Comparison of ENCODE assay signal across 9 mouse cellular contexts in the genomic region with DNA sequence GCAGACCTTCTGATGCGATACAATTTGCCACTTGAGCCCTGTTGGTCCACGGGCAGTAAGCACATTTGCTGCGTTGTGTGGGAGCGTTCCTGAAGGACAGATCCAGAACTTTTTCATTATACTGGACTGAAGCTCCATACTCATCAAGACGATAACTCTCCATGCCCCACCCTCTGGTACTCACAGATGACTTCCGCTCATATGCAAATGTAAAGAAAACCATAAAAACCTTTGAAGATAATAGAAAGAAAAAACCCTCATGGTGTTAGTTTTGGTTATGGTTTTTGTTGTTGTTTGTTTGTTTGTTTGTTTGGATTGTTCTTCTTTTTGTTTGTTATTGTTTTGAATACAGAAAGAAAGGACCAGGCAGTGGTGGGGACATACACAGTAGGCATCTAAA.
DNase-seq lines count a peak whose midpoint lies in the region; ATAC-seq and TF ChIP-seq lines count a peak whose summit lies in the region.
"Had no signal": no experiment of that assay in that cellular context is flagged by ENCODE, and none has a peak within 500 bp of the region (broad histone marks: within the 10 kb centered on the region; RNA-seq: fewer than 3 reads in every experiment).

No protein-coding gene starts in this region.

- TF ChIP-seq CTCF in kidney, adult 2 months (conservative IDR thresholded peaks at IDR 0.05; ENCODE audit: insufficient read depth, insufficient read length, low read depth, low read length), result no peak

- TF ChIP-seq POLR2A in kidney, adult 2 months (IDR thresholded peaks at IDR 0.05; ENCODE audit: low read depth, low read length), result no peak

- no peak overlapping the region for H3K9ac ChIP-seq in kidney, embryonic 15.5 days
- H3K9ac ChIP-seq in embryonic facial prominence, embryonic 12.5 days, result no peak overlapping the region
- H3K9ac ChIP-seq in hindbrain, embryonic 16.5 days (ENCODE audit: low read depth, low read length), result no peak overlapping the region
- no peak overlapping the region for H3K9ac ChIP-seq in midbrain, embryonic 12.5 days (replicated peaks)

- H3K27ac ChIP-seq in kidney, embryonic 15.5 days, result no peak overlapping the region
- no peak overlapping the region for H3K27ac ChIP-seq in kidney, adult 2 months (ENCODE audit: insufficient read depth, low read depth, low read length)
- H3K27ac ChIP-seq in embryonic facial prominence, embryonic 12.5 days, result no peak overlapping the region
- H3K27ac ChIP-seq in hindbrain, embryonic 16.5 days (ENCODE audit: low read depth, low read length), result no peak overlapping the region
- H3K27ac ChIP-seq in midbrain, embryonic 12.5 days (replicated peaks), result no peak overlapping the region

- H3K9me3 ChIP-seq in kidney, embryonic 15.5 days (replicated peaks), result no peaks in the 10 kb centered on the region
- H3K9me3 ChIP-seq in embryonic facial prominence, embryonic 12.5 days, result no peaks in the 10 kb centered on the region
- H3K9me3 ChIP-seq in hindbrain, embryonic 16.5 days (ENCODE audit: control insufficient read depth, low read length), result no peaks in the 10 kb centered on the region
- no peaks in the 10 kb centered on the region for H3K9me3 ChIP-seq in midbrain, embryonic 12.5 days

- peak overlapping the region; percentile 21 for H3K4me3 ChIP-seq in kidney, embryonic 15.5 days (replicated peaks)
- no peak overlapping the region for H3K4me3 ChIP-seq in kidney, adult 2 months (ENCODE audit: insufficient read depth, low read depth, low read length)
- no peak overlapping the region for H3K4me3 ChIP-seq in embryonic facial prominence, embryonic 12.5 days
- no peak overlapping the region for H3K4me3 ChIP-seq in hindbrain, embryonic 16.5 days (ENCODE audit: low read length)
- no peak overlapping the region for H3K4me3 ChIP-seq in midbrain, embryonic 12.5 days

- WGBS in kidney, embryonic 15.5 days, result 33% methylated on average over 6 of the region's 6 CpGs
- 50% methylated on average over 6 of the region's 6 CpGs for WGBS in kidney, adult 2 months
- WGBS in embryonic facial prominence, embryonic 12.5 days, result 43% methylated on average over 6 of the region's 6 CpGs
- 40% methylated on average over 6 of the region's 6 CpGs for WGBS in hindbrain, embryonic 16.5 days
- 47% methylated on average over 6 of the region's 6 CpGs for WGBS in midbrain, embryonic 12.5 days

- no peaks in the 10 kb centered on the region for H3K36me3 ChIP-seq in kidney, embryonic 15.5 days
- no peaks in the 10 kb centered on the region for H3K36me3 ChIP-seq in kidney, adult 2 months (ENCODE audit: control insufficient read depth, insufficient read depth, low read length)
- no peaks in the 10 kb centered on the region for H3K36me3 ChIP-seq in embryonic facial prominence, embryonic 12.5 days
- H3K36me3 ChIP-seq in hindbrain, embryonic 16.5 days (ENCODE audit: control insufficient read depth, insufficient read depth, low read length), result no peaks in the 10 kb centered on the region
- H3K36me3 ChIP-seq in midbrain, embryonic 12.5 days, result no peaks in the 10 kb centered on the region

- ATAC-seq in kidney, embryonic 15.5 days (replicated peaks; ENCODE audit: low FRiP score), result no peak
- ATAC-seq in embryonic facial prominence, embryonic 12.5 days (ENCODE audit: insufficient number of reproducible peaks, insufficient read depth, low FRiP score, low TSS enrichment), result no peak
- ATAC-seq in hindbrain, embryonic 16.5 days, result no peak
- ATAC-seq in midbrain, embryonic 12.5 days (ENCODE audit: low FRiP score, low read depth), result no peak
- no peak for ATAC-seq in frontal cortex, adult (ENCODE audit: low TSS enrichment)

- peaks cover 44% of the 10 kb centered on the region for H3K4me1 ChIP-seq in kidney, embryonic 15.5 days
- peaks cover 4% of the 10 kb centered on the region; the same call in 1 of the 2 replicates for H3K4me1 ChIP-seq in kidney, adult 2 months (ENCODE audit: control insufficient read depth, insufficient read depth, low read length)
- H3K4me1 ChIP-seq in embryonic facial prominence, embryonic 12.5 days, result peaks cover 25% of the 10 kb centered on the region
- H3K4me1 ChIP-seq in hindbrain, embryonic 16.5 days (ENCODE audit: control insufficient read depth, insufficient read depth, low read depth, low read length), result peaks cover 16% of the 10 kb centered on the region
- H3K4me1 ChIP-seq in midbrain, embryonic 12.5 days, result peaks cover 17% of the 10 kb centered on the region

- H3K27me3 ChIP-seq in kidney, embryonic 15.5 days, result no peaks in the 10 kb centered on the region
- no peaks in the 10 kb centered on the region for H3K27me3 ChIP-seq in kidney, adult 2 months (replicated peaks; ENCODE audit: control insufficient read depth, insufficient read depth, low read length)
- H3K27me3 ChIP-seq in embryonic facial prominence, embryonic 12.5 days, result no peaks in the 10 kb centered on the region
- no peaks in the 10 kb centered on the region for H3K27me3 ChIP-seq in hindbrain, embryonic 16.5 days (replicated peaks; ENCODE audit: control insufficient read depth, insufficient read depth, low read length)
- peaks cover 13% of the 10 kb centered on the region; the same call in 1 of the 2 replicates for H3K27me3 ChIP-seq in midbrain, embryonic 12.5 days

- H3K4me2 ChIP-seq in kidney, embryonic 15.5 days, result peak overlapping the region; percentile 65
- H3K4me2 ChIP-seq in embryonic facial prominence, embryonic 12.5 days (replicated peaks), result peak overlapping the region; percentile 53; the same call in 1 of the 2 replicates
- H3K4me2 ChIP-seq in hindbrain, embryonic 16.5 days (ENCODE audit: low read length), result peak overlapping the region; percentile 75
- H3K4me2 ChIP-seq in midbrain, embryonic 12.5 days (replicated peaks), result peak overlapping the region; percentile 65; the same call in 1 of the 2 replicates

- DNase-seq in kidney, adult 2 months, result no peak
- DNase-seq in thymus, postnatal 4 days, result no peak
- no peak for DNase-seq in urinary bladder, postnatal 10 days (ENCODE audit: low spot score)
- DNase-seq: retina, postnatal 1 day had no signal
